Mouse (Mus musculus): ENCODE measurements around the gene Usp17la. TPM values are rescaled to one million over a fixed set of nuclear protein-coding genes. Genes with fewer than 3 reads are reported as not detected.
"Not testable (repeated sequence)": the region's sequence is repeated elsewhere in the genome, so short reads cannot be mapped to it uniquely, and the experiment has no call there.

Gene Usp17la
- not detected in 2 replicates for total RNA-seq (2021)
- long read RNA-seq, experiment 1: 0 reads
- long read RNA-seq, experiment 2: 0 reads

- not testable (repeated sequence) for DNase-seq
Measured at GRCm38 (mm10) chr7:104856709-104857108, at the start of gene Usp17la. TSS of gene Usp17la (plus strand) at chr7:104857009.

- not testable (repeated sequence) for DNase-seq
Measured at GRCm38 (mm10) chr7:104810335-104810734, 46.5 kb upstream of the Usp17la start.

GRCm38 (mm10) chr7:104842503-104842902 is 14.3 kb upstream of the Usp17la start, which contains the start of gene Usp17lb:
TSS of gene Usp17lb (minus strand) at chr7:104842603.
- no peak for DNase-seq

GRCm38 (mm10) chr7:104843731-104844287 is 13.0 kb upstream of the Usp17la start:
- DNase-seq: no peak

GRCm38 (mm10) chr7:104851546-104851945 is 5.3 kb upstream of the Usp17la start:
- DNase-seq: not testable (repeated sequence)

GRCm38 (mm10) chr7:104855248-104855750 is 1.5 kb upstream of the Usp17la start:
- DNase-seq: no peak

- DNase-seq: no peak
Measured at GRCm38 (mm10) chr7:104857683-104858082, 874 bp downstream of the Usp17la start.

GRCm38 (mm10) chr7:104861381-104861780 is 4.6 kb downstream of the Usp17la start:
- DNase-seq: peak; percentile 5

- no peak for DNase-seq
Measured at GRCm38 (mm10) chr7:104877731-104878130, 20.9 kb downstream of the Usp17la start, which contains the start of gene Olfr665. TSS of gene Olfr665 (plus strand) at chr7:104878031.

- DNase-seq: no peak
Measured at GRCm38 (mm10) chr7:104895852-104896251, 39.0 kb downstream of the Usp17la start, which contains the start of gene Olfr666. TSS of gene Olfr666 (minus strand) at chr7:104895952.

Other genes with a start within 250 kb of the Usp17la start
- gene Olfr656, start 243.1 kb upstream of the Usp17la start, total RNA-seq (2021): not detected in 2 replicates
- gene Olfr657, start 232.2 kb upstream of the Usp17la start, total RNA-seq (2021): not detected in 2 replicates
- gene Olfr658, start 209.7 kb upstream of the Usp17la start, total RNA-seq (2021): not detected in 2 replicates
- not detected in 2 replicates for gene Olfr659, start 190.3 kb upstream of the Usp17la start, total RNA-seq (2021)
- not detected in 2 replicates for gene Olfr661, start 170.5 kb upstream of the Usp17la start, total RNA-seq (2021)
- not detected in 2 replicates for gene Usp17le, start 79.5 kb upstream of the Usp17la start, total RNA-seq (2021)
- gene Usp17lb, start 14.4 kb upstream of the Usp17la start, total RNA-seq (2021): not detected in 2 replicates
- not detected in 2 replicates for gene Olfr665, start 21.0 kb downstream of the Usp17la start, total RNA-seq (2021)
- not detected in 2 replicates for gene Olfr666, start 38.9 kb downstream of the Usp17la start, total RNA-seq (2021)
- not detected in 2 replicates for gene Olfr667, start 64.5 kb downstream of the Usp17la start, total RNA-seq (2021)
- gene Olfr668, start 71.0 kb downstream of the Usp17la start, total RNA-seq (2021): not detected in 2 replicates
- gene Olfr669, start 77.2 kb downstream of the Usp17la start, total RNA-seq (2021): not detected in 2 replicates
- not detected in 2 replicates for gene Olfr670, start 105.6 kb downstream of the Usp17la start, total RNA-seq (2021)
- not detected in 2 replicates for gene Olfr671, start 122.1 kb downstream of the Usp17la start, total RNA-seq (2021)
- not detected in 2 replicates for gene Olfr672, start 145.0 kb downstream of the Usp17la start, total RNA-seq (2021)
- gene Olfr675, start 171.5 kb downstream of the Usp17la start, total RNA-seq (2021): not detected in 2 replicates
- gene Olfr676, start 175.7 kb downstream of the Usp17la start, total RNA-seq (2021): not detected in 2 replicates
- not detected in 2 replicates for gene Olfr677, start 194.4 kb downstream of the Usp17la start, total RNA-seq (2021)
- not detected in 2 replicates for gene Olfr678, start 207.5 kb downstream of the Usp17la start, total RNA-seq (2021)
- not detected in 2 replicates for gene Olfr679, start 224.2 kb downstream of the Usp17la start, total RNA-seq (2021)
- not detected in 2 replicates for gene Olfr680-ps1, start 235.8 kb downstream of the Usp17la start, total RNA-seq (2021)

All from adrenal gland, postnatal 14 days (tissue).